Mouse (Mus musculus): Measurements from ENCODE around the gene Arl6ip5.

The Arl6ip5 gene

DNA sequence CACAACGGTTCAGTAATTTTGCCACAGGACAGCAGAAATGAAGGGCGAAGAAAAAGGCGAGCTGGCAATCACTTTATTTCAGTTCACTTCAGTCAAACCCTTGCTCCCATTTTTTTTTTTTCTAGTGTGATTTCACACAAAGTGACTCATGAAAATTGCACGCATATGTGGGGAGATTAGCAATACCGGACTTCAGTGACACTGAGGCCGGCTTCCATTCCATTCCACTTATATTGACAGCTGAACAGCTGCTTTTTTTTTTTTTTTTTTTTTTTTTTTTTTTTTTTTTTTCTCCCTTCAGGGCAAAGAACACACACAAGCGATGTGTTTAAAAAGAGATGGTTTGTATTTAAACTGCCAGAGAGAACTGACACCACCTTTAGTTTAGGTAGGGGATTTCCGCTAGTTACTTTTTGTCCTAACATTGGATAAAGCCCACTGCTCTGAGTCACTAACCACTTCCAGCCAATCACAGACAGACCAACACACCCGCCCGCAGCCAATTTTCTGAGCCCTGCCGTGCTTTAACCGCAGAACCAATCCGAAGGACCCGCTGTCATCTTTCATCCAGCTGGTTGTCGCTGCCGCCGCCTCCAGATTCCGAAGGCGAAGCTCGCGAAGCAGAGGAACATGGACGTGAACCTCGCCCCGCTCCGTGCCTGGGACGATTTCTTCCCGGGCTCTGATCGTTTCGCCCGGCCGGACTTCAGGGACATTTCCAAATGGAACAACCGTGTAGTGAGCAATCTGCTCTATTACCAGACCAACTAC lies at the start of gene Arl6ip5:
TSS of gene Arl6ip5 (plus strand) at position 499 of the 771 bp plus-strand sequence.
- DNase-seq (ENCODE audit: low spot score in 2 of 2), result peak; percentile 90 to 92

DNA sequence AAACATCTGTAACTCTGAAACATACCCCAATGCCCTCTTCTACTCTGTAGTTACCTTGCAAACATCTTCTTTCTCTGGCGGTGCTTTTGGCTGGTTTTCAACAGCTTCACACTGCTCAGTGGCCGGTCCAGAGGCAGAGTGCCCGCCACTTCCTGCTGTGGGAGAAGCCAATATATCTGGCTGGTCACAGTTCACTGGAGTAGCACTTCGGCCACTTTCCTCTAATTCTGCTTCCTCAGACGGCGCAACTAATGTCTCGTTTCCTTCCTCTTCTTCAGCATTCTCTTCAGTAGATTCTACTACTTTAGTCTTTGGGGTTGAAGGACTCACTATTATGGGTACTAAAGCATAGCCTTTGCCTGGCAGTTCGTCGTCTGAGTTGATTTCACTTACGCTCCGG lies 34.8 kb upstream of the Arl6ip5 start:
- no peak for DNase-seq (ENCODE audit: low spot score in 2 of 2)

DNA sequence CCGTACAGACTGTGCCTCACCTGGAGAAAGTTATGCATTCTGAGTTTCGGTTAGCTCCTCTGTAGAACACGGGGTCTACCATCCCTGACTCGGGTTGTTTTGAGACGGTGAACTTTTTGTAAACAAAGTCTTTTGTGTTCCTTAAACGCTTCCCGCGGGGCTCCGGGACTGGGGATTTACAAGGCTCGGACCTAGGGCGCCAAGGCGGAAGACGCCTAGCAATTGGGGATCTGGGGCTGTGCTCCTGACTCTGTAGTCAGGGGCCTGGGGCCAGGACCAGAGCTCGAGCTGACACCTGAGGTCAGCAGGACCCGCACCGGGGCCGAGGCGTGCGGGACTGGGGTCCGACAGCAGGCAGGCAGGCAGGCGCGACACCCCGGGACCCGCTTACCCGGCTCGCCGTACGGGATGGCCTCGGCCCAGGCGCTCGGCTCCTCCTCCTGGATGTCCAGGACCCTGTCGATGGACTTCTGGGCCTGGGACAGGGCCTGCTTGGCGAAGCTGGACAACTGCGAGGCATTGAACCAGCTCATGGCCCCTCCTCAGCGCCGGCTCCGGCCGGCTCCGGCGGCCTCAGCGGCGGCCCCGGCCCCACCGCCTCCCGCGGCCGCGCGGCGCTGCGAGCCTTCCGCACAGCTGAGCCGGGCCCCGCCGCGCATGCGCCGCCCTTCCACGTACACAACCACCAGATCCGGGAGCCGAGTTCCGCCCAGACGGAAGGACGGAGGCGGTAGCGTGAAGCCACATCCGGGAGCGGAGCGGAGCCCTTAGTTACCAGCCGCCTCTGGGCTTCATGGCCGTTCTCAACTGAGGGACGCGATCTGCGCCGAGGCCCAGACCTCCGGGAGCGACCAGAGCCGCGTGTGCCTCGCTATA lies 31.8 kb upstream of the Arl6ip5 start, which contains the start of gene Tmf1:
TSS of gene Tmf1 (minus strand) at position 632 of the 876 bp plus-strand sequence.
- DNase-seq (ENCODE audit: low spot score in 2 of 2), result peak; percentile 96

- DNase-seq (ENCODE audit: low spot score in 2 of 2), result no peak
Observed at GRCm38 (mm10) chr6:97179367-97179828, 31.1 kb upstream of the Arl6ip5 start.

DNA sequence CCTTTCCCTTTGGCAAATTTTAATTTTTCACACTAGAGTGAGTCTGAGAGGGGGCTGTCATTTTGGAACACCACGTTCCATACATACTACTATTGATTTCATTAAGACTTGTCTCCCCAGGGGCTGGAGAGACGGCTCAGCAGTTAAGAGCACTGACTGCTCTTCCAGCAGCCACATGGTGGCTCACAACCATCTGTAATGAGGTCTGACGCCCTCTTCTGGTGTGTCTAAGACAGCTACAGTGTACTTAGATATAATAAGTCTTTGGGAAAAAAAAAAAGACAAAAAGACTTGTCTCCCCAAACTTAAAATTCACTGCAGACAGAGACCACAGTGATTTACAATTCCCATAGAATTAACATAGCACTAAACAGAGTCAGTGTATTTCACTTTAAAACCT lies 10.1 kb upstream of the Arl6ip5 start:
- no peak for DNase-seq (ENCODE audit: low spot score in 2 of 2)

- DNase-seq (ENCODE audit: low spot score in 2 of 2), result no peak
Observed at GRCm38 (mm10) chr6:97202477-97202876, 8.0 kb upstream of the Arl6ip5 start.

- no peak for DNase-seq (ENCODE audit: low spot score in 2 of 2)
Observed at GRCm38 (mm10) chr6:97204252-97204869, 6.1 kb upstream of the Arl6ip5 start.

GRCm38 (mm10) chr6:97204952-97205351 lies 5.5 kb upstream of the Arl6ip5 start:
- no peak for DNase-seq (ENCODE audit: low spot score in 2 of 2)

DNA sequence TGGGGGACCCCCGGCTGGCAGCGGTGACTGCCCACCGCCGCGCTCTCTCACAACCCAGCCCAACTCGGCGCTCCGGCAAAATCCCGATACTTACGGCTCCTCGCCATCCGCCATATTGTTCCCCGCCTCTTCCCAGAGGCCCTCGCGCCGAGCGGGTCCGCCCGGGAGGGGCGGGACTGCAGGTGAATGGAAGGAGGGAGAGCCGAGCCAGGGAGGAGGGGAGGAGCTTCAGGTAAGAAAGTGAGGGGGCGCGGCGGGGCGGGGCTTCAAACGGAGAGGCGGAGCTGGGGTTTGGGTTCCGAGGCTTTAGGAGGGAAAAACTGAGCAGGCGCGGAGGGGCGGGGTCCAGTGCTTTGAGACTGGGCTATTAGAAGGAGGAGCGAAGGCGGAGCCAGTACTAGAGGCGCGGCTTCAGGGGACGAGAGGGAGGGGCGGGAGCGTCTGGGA lies 5.0 kb upstream of the Arl6ip5 start, which contains the start of gene Uba3:
TSS of gene Uba3 (minus strand) at position 209 of the 447 bp plus-strand sequence.
- peak; percentile 98 for DNase-seq (ENCODE audit: low spot score in 2 of 2)

DNA sequence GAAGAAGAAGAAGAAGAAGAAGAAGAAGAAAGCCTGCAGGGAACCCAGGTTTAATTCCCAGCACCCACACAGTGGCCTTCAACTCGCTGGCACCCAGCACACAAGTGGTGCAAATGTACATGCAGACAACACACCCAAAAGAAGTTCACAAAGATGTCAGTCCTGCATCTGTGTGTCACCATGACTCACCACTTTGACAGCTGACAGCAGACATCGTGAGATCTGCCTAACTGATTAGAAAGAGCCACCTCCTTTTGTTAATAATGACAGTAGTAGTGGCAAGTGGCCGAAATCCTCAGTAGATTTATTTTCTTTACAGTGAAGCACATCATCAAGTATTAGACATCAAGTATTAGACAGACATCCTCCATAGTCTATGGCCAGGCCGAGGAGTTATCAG lies 3.4 kb upstream of the Arl6ip5 start:
- no peak for DNase-seq (ENCODE audit: low spot score in 2 of 2)

DNA sequence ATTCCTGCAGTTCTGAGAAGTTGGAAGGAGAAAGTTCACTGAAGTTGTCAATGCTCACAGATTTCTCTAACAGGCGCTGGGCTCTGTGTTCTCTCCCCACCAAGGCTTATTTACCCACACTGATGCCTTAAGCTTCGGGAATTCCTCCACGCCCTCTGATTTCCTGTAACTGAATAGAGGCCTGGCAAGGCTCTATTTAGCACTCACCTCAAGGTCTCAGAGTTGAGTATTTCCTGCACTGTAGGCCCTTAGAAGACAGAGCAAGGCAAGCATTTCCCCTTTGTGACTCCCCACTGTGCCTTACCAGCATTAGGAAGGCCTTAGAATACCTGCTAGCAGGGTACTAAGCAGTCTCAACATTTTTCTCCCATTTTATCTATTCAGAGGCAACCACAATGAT lies 2.1 kb upstream of the Arl6ip5 start:
- no peak for DNase-seq (ENCODE audit: low spot score in 2 of 2)

- DNase-seq (ENCODE audit: low spot score in 2 of 2), result no peak
Observed at GRCm38 (mm10) chr6:97209201-97209600, 1.3 kb upstream of the Arl6ip5 start.

DNA sequence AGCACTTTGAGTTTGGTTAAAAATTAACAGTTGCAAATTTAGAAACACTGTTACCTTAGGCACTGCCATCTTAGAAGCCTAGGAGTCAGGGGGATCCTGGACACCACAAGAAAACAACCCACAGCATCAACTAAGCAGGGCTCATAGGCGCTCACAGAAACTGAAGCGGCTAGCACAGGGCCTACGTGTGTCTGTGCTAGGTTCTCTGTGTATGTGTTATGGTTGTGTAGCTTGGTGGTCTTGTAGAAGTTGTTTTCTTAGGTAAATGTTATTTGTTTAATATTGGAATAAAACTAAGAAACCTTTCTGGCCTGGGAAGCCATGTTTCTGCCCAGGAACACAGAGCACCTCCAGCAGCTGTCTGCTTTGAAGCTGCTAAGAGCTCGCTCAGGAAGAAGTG lies 738 bp upstream of the Arl6ip5 start:
- no peak for DNase-seq (ENCODE audit: low spot score in 2 of 2)

DNA sequence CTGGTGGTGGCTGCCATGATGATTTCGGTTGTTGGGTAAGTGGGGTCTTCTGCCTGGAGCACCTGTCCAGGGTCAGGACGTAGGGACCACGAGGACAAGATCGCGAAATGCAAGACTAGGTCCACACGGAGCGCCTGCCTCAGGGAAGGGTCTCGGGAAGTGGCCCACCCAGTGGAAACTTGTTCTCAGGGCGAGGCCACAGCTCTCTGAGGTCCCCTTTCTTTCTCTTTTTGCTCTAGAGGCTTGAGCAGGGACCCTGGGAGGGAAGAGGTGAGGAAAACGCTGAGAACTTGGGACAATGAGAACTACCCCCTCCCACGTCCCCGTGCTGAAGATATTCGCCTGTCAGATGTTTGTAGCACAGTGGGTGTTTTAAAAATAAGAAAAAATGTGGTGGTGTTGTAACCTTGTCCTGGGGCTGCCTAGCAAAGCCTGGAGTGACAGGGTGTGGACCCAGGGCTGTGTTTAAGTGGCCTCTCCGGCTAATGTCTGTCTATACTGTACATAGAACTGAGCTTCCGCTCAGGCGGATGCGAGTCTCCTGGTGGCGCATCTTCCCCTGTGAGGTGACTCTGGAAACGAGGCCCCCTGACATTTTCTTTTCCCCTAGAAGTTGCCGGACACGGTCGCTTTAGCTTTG lies 593 bp downstream of the Arl6ip5 start:
- peak; percentile 26 to 30 for DNase-seq (ENCODE audit: low spot score in 2 of 2)

- DNase-seq (ENCODE audit: low spot score in 2 of 2), result peak; percentile 51 to 56
Observed at GRCm38 (mm10) chr6:97211981-97212380, 1.5 kb downstream of the Arl6ip5 start.

- no peak for DNase-seq (ENCODE audit: low spot score in 2 of 2)
Observed at GRCm38 (mm10) chr6:97216154-97216821, 5.8 kb downstream of the Arl6ip5 start.

GRCm38 (mm10) chr6:97220672-97221071 lies 10.2 kb downstream of the Arl6ip5 start:
- DNase-seq (ENCODE audit: low spot score in 2 of 2), result no peak

DNA sequence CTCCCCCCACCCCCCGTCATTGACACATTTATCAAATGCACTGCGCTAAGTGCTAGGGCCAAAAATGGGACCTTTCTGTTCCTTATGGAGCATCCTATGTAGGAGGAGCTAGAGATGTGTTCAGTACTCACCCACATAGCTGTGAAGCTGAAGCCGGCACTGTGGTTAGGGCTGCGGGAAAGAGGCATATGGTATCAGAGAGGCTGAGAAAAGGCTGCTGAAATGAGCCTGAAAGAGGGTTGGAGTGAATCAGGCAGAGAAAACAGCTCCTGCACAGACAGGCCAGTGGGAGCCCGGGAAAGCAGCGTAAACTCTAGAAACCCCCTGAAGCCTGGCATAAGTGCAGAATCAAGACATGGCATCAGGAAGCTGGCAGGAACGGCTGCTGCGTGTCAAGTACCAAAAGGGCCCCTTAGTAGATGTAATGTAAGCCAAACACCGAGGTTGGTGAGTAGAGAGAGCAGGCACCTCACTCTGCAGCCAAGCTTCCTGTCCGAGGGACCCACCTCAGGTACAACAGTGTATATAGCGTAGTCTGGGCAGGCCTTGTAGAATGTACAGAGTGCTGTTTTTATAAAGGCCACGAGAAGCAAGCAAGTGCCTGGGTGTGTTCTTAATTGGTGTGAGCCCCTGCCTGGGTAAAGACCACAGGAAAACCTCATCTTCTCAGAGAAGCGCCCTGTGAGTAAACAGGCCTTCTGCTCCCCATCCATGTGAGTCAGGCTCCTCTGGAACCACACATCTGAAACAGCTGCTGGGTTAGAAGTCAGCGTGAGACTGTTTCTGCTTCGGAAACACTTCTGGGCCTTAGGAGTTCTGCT lies 10.9 kb downstream of the Arl6ip5 start:
- peak; percentile 75 to 78 for DNase-seq (ENCODE audit: low spot score in 2 of 2)

DNA sequence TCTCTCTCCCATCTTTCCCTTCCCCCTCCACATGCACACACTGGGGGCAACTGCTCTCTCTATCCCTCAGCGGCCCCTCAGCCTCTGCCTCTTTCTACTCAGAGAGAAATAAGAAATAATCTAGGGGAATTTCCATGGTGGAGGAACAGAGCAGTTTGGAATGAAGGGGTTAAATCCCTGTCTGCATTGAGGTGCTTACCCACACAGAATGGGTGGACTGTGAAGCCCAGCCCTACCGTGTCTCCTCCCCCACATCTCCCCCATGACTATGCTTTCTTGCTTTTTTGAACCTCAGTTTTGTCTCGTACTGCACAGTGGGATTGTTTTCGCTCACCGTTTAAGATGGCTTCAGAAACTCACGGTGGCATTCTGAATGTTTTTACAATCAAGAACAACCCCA lies 11.8 kb downstream of the Arl6ip5 start:
- DNase-seq (ENCODE audit: low spot score in 2 of 2), result no peak

GRCm38 (mm10) chr6:97222931-97223467 lies 12.5 kb downstream of the Arl6ip5 start:
- no peak for DNase-seq (ENCODE audit: low spot score in 2 of 2)
